Mouse (Mus musculus) olfactory bulb, adult 2 months (tissue): ENCODE results near the gene Grid2. TPM values are rescaled to one million over a fixed set of nuclear protein-coding genes. Genes with fewer than 3 reads are reported as not detected.
A peak's percentile ranks its signal among the peaks of the same experiment; 100 is the strongest.

Source experiments
- H3K27ac ChIP-seq: fragments of 200-500 bp; 2 replicates; pipeline ENCODE4 v1.5.1; 2012; ENCODE audit warnings: low read depth, low read length; ENCODE audit not compliant: insufficient read depth
- H3K4me1 ChIP-seq: fragments of 200-500 bp; 2 replicates; pipeline ENCODE4 v1.6.1; 2012; ENCODE audit warnings: low read length; ENCODE audit not compliant: control insufficient read depth, insufficient read depth
- H3K4me3 ChIP-seq: fragments of 200-500 bp; 2 replicates; pipeline ENCODE4 v1.5.1; 2012; ENCODE audit warnings: mild to moderate bottlenecking, low read depth, low read length, moderate library complexity; ENCODE audit not compliant: insufficient read depth
- CTCF ChIP-seq: fragments of 200-500 bp; IDR thresholded peaks from 2 replicates; pipeline ENCODE4 v1.5.1; 2012; ENCODE audit warnings: low read depth, mild to moderate bottlenecking, low read length, moderate library complexity; ENCODE audit not compliant: insufficient read depth
- POLR2A ChIP-seq: fragments of 200-500 bp; IDR thresholded peaks from 2 replicates; pipeline ENCODE4 v1.6.1; 2012; ENCODE audit warnings: mild to moderate bottlenecking, low read depth, low read length, moderate library complexity; ENCODE audit not compliant: insufficient read depth
- WGBS: fragments of 180-500 bp; shearing (Covaris S2); methylation state at CpG from one replicate; pipeline ENCODE4 v1.1.7; 2018; 5-methylcytosine and 5-hydroxymethylcytosine counted together
- polyA plus RNA-seq: library from polyadenylated mRNA; stranded (reverse); fragments of >200 nt; gene quantifications from 2 replicates; pipeline ENCODE4 v1.2.4, GENCODE M21; 2012; ENCODE audit warnings: low replicate concordance; ENCODE audit not compliant: missing spikeins, insufficient read depth, insufficient read length

The Grid2 gene
- polyA plus RNA-seq, 1 experiment: not detected

DNA sequence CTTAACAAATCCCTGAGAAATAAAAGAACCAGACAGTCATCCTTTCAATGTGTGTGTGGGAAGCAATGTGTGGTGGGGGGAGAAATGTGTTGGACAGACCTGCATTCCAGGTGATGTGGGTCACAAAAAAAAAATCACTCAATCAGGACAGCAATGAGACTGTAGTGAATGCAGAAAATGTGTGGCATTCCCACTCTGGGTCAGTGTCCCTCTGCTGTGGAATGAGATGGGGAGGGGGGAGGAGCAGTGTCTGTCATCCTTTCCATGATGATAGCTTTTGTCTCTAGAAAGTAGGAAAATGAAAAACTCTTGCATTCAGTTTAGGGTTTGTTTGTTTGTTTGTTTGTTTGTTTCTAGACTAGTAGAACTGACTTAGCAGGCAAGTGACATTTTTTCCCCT is 1392.0 kb downstream of the Grid2 start:
- no peak overlapping the region for H3K27ac ChIP-seq
- TF ChIP-seq CTCF: no peak
- no peak overlapping the region for H3K4me3 ChIP-seq
- H3K4me1 ChIP-seq: no peaks in the 10 kb centered on the region

DNA sequence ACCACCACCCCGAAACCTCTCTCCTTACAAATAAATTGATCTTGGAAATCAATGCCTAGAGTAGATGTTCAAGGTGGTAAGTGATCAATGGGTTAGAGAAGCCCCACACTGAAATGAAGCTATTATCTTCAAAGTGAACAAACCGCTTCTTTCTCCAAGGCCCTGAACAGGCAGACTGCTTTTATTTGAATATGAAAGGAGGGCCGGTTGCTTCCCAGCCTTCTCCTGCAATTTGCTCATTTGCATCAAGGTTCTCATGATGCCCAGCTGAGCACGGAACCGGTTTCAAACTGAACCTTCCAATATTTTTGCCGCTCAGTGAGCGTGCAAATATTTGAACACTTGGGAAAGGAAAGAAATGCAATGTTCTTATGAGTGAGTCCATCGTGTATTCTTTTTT is 1392.5 kb downstream of the Grid2 start:
- 75% methylated on average over 8 of the region's 8 CpGs for WGBS
- no peak for TF ChIP-seq POLR2A
- TF ChIP-seq CTCF: no peak
- no peaks in the 10 kb centered on the region for H3K4me1 ChIP-seq
- H3K27ac ChIP-seq: no peak overlapping the region
- H3K4me3 ChIP-seq: no peak overlapping the region

DNA sequence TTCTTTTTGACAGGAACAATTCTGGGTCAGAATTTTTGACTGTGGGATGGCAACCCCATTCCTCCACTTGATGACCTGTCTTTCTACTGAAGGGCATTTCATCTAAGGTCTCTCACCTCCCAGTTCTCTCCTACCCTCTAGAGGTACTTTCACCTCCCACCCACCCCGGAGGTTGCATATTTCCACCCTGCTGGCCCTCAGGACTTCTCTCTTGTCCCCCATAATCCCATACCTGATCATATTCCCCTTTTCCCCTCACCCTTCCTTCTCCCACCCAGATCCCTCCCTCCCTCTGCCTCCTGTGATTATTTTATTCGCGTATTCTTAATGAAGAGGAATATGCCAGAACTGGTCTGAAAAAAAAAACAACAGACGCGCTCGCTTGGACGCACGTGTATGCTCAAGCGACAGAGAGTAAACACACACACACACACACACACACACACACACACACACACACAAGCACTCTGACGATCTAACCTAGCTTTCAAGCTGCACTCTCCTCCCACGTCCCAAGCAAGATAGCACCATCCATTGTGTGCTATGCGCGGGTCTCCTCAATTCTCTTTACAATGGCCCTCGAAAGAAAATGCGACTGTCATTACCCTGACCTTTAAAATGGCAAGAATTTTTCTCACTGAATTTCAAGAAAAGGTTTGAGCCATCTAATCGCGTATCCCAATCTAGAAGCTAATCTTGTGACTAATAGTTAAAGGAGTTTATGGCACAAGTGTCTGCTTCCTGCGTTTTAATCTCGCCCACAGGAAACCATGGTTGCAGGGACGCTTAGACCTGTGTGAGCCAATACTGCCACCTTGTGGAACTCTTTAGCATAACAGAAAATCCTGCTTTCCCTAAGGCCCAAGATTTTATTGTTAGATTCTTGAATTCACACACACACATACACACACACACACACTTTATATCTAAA is 1393.9 kb downstream of the Grid2 start:
- TF ChIP-seq POLR2A (no peak), CTCF (no peak)
- Histone ChIP-seq H3K4me3 (peak overlapping the region; percentile 44), H3K27ac (no peak overlapping the region), H3K4me1 (no peaks in the 10 kb centered on the region)
- WGBS: 4% methylated on average over 20 of the region's 20 CpGs

DNA sequence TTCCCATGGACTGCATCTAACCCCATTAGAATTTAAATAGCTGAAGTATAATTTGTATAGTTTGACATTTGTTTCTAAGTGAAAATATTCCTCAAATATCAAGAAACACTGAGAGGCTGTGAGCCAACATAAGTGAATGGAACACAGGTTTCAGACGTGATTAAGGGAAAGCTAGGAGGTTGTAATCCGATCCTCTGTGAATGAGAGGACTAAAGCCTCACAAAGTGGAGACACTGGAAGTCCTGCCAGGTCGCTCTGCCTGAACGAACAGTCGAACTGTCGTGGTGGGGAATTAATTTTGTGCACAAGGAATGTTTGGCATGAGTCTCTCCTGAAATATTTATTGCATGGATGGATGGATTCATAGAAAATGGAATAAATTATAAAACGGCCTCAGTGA is 1395.1 kb downstream of the Grid2 start:
- Histone ChIP-seq H3K4me3 (no peak overlapping the region), H3K4me1 (no peaks in the 10 kb centered on the region), H3K27ac (no peak overlapping the region)
- 49% methylated on average over 7 of the region's 7 CpGs for WGBS
- TF ChIP-seq POLR2A (no peak), CTCF (no peak)

DNA sequence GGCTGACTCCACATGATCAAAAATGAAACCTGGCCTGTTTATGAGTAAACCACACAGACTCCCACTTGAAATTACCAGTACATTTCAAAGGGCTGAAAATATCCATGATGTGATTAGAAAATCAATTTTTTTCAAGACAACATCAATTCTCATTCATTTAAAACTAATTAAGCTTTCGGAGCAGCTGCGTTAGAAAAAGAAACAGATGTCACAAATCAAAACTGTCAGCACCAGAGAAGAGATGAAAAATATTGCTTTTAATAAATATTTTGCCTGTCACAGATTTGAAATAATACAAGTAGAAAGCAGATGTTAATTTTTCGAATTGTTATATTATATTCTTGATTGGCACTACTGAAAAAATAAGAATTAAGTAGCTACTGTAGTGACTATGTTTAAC is 1415.3 kb downstream of the Grid2 start:
- TF ChIP-seq CTCF: no peak
- no peak for TF ChIP-seq POLR2A
- 84% methylated on average over 3 of the region's 3 CpGs for WGBS
- Histone ChIP-seq H3K4me1 (no peaks in the 10 kb centered on the region), H3K4me3 (no peak overlapping the region), H3K27ac (no peak overlapping the region)

DNA sequence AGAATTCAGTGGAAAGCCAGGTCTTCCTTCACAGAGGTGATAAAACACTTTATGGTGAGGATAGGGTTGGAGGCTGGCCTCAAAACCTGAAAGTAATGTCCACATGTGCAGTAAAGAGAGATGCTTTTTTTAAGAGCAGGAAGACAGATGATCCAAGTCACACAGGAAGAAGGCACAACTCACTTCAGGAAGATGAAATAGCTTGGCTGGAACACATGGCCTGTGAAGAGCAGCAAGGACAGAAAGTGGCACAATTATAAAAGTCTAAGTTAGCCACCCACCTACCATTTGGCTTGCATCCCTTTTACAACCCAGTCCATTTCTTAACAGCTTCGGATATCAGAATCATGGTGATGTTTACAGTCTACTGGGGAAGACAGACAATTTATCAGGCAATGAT is 1423.1 kb downstream of the Grid2 start:
- TF ChIP-seq CTCF (no peak), POLR2A (no peak)
- Histone ChIP-seq H3K4me1 (no peaks in the 10 kb centered on the region), H3K27ac (no peak overlapping the region), H3K4me3 (no peak overlapping the region)
- WGBS: 88% methylated on average over 1 of the region's 1 CpGs

DNA sequence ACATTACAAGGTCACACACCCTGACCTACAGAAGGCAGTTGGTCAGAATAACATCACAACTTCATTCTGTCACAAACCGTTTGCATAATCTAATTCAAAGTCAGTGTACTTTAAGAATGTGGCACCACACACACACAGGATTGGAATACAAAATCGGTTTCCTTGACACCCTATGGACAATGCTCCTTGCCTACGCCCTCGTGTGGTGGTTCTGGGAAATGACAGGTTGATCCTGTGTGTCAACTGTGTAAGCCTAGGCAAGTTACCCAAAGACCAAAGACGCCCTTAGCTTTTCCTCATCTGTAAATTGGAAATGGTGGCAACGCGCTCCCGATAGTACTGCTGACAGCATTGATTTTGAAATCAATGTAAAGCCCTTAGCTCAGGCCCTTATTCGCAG is 1428.3 kb downstream of the Grid2 start:
- WGBS: 43% methylated on average over 9 of the region's 9 CpGs
- Histone ChIP-seq H3K4me1 (no peaks in the 10 kb centered on the region), H3K4me3 (no peak overlapping the region), H3K27ac (no peak overlapping the region)
- TF ChIP-seq POLR2A: no peak
- TF ChIP-seq CTCF: no peak

DNA sequence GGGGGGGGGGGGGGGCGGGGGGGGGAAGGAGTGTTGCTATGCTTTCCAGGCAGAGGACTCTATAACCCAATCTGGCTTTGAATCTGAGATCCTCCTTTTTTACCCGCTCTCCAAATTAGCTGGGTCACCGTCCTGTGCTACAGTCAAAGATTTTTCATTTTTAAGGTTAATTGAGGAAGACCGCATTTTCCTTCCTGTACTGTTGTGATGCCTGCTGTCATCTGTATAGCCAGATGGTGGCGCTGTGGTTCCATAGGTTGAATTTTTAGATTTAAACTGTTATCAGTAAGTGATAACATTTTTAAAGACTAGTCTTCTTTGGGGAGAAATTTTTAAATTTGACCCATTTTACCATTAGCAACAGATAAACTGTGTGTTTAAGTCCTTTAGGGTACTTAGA is 1429.3 kb downstream of the Grid2 start:
- H3K4me3 ChIP-seq: no peak overlapping the region
- no peak for TF ChIP-seq CTCF
- H3K4me1 ChIP-seq: no peaks in the 10 kb centered on the region
- no peak overlapping the region for H3K27ac ChIP-seq
- 7% methylated on average over 5 of the region's 5 CpGs for WGBS

DNA sequence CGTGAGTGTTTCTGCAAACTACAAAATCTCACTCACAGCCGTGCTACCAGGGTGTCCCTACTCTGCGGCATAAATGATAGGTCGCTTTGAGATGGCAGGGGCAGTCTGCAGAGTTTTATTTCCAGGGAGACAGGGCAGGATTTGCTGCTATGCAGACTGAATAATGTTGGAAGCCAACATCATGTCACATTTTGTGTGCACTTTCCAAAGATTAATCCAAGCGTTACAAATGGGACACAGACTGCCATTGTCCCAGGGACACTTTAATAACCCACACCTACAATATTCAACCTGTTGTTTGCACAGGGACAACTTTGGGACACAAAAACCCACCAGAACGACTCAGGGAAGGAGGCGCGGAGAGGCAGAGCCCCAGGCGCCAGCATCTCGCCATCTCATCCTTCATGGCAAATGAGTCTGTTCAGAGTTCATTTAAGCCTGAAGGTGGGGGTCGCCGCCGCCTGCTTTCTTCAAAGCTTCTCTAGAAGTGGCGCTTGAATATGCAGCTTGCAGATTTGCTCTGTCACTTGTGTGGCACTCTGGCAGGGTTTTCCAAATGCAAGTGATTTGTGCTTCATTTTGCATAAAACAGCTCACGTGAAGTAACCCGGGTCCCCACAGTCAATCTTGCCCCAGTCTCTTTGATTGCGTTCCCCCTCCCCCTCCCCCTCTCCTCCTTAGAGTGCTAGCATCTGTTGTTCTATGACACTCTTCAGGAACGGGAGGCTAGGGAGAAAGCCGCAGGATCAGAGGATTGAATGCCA is 1432.7 kb downstream of the Grid2 start:
- WGBS: 6% methylated on average over 19 of the region's 19 CpGs
- TF ChIP-seq POLR2A (no peak), CTCF (no peak)
- no peak overlapping the region for H3K4me3 ChIP-seq
- H3K27ac ChIP-seq: no peak overlapping the region
- H3K4me1 ChIP-seq: no peaks in the 10 kb centered on the region

DNA sequence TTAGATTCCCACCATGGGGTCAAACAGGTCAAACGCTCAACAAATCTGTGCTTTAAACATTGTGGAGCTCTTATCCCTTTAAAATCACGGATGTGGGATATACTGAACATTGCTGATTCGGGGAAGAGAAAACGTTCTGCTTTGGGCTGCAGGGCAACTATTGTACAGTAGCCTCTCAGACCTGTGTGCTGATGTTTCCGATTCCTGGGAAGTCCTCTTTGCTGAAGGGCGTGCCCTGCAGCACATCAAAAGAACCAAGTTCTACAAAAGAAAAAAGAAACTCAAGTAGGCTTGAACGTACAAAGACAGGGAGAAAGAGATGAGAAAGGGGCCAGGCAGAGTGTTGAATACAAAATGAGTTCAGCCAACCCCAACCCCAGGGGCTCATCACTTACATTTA is 1439.0 kb downstream of the Grid2 start:
- TF ChIP-seq CTCF (no peak), POLR2A (no peak)
- WGBS: 58% methylated on average over 7 of the region's 7 CpGs

More for the DNA sequence above, 1439.0 kb downstream of the Grid2 start:
- Histone ChIP-seq H3K27ac (no peak overlapping the region), H3K4me1 (no peaks in the 10 kb centered on the region), H3K4me3 (no peak overlapping the region)
